Mouse (Mus musculus) stomach, embryonic 16.5 days (tissue): ENCODE data around the gene 1600014C23Rik. TPM values are rescaled to one million over a fixed set of nuclear protein-coding genes. Genes with fewer than 3 reads are reported as not detected.

ENCODE experiments used
- ATAC-seq: fragments of 200-750 bp; cut with Nextera tagmentation; 2 replicates; pipeline ENCODE4 v1.8.0; 2017; ENCODE audit warnings: moderate number of reproducible peaks, moderate TSS enrichment; ENCODE audit not compliant: insufficient read depth, low FRiP score
- H3K27ac ChIP-seq: fragments of 300-500 bp; sonication (generic); 2 replicates; pipeline ENCODE4 v1.5.1; 2014; ENCODE audit warnings: low read length
- H3K27me3 ChIP-seq: fragments of 300-500 bp; sonication (generic); 2 replicates; pipeline ENCODE4 v1.6.1; 2014; ENCODE audit warnings: low read length, control low read depth, mixed read lengths; ENCODE audit not compliant: control insufficient read depth, insufficient read depth
- H3K36me3 ChIP-seq: fragments of 300-500 bp; sonication (generic); 2 replicates; pipeline ENCODE4 v1.6.1; 2014; ENCODE audit warnings: low read length; ENCODE audit not compliant: control insufficient read depth, insufficient read depth
- H3K4me1 ChIP-seq: fragments of 300-500 bp; sonication (generic); 2 replicates; pipeline ENCODE4 v1.6.1; 2014; ENCODE audit warnings: low read length, control low read depth, mixed read lengths; ENCODE audit not compliant: control insufficient read depth, insufficient read depth
- H3K4me2 ChIP-seq: fragments of 300-500 bp; sonication (generic); 2 replicates; pipeline ENCODE4 v1.6.1; 2014; ENCODE audit warnings: low read depth, low read length, mixed read lengths
- H3K4me3 ChIP-seq: fragments of 300-500 bp; sonication (generic); replicated peaks from 2 replicates; pipeline ENCODE4 v1.5.1; 2014; ENCODE audit warnings: mild to moderate bottlenecking, low read length
- H3K9ac ChIP-seq: fragments of 300-500 bp; sonication (generic); 2 replicates; pipeline ENCODE4 v1.6.1; 2014; ENCODE audit warnings: low read length
- H3K9me3 ChIP-seq: fragments of 300-500 bp; sonication (generic); replicated peaks from 2 replicates; pipeline ENCODE4 v1.6.1; 2016; ENCODE audit warnings: low read length, control low read depth; ENCODE audit not compliant: control insufficient read depth
- WGBS: fragments of 180-500 bp; shearing (Covaris S2); extraction: QIAGEN DNeasy Blood & Tissue Kit; methylation state at CpG from one replicate; pipeline ENCODE4 v1.1.7; 2014; 5-methylcytosine and 5-hydroxymethylcytosine counted together
- polyA plus RNA-seq: library from polyadenylated mRNA; unstranded; fragments of >200 nt; fragmentation: Nextera tagmentation; extraction: Ambion mirVana; gene quantifications from 2 replicates; pipeline ENCODE4 v1.2.1, GENCODE M21; 2015

The 1600014C23Rik gene
- polyA plus RNA-seq, 1 experiment from 2014 or later = not detected

- H3K4me3 ChIP-seq = no peak overlapping the region
- H3K36me3 ChIP-seq = no peaks in the 10 kb centered on the region
- WGBS = 90% methylated on average over 4 of the region's 4 CpGs
- no peaks in the 10 kb centered on the region for H3K9me3 ChIP-seq
- no peaks in the 10 kb centered on the region for H3K27me3 ChIP-seq
- no peaks in the 10 kb centered on the region for H3K4me1 ChIP-seq
- H3K4me2 ChIP-seq = no peak overlapping the region
- ATAC-seq = no peak
- H3K27ac ChIP-seq = no peak overlapping the region
- H3K9ac ChIP-seq = no peak overlapping the region
Measured at GRCm38 (mm10) chr17:45747293-45747692, 13.6 kb upstream of the 1600014C23Rik start.

GRCm38 (mm10) chr17:45746755-45747154 lies 13.1 kb upstream of the 1600014C23Rik start:
- H3K36me3 ChIP-seq = no peaks in the 10 kb centered on the region
- no peak for ATAC-seq

GRCm38 (mm10) chr17:45745629-45746028 lies 12.0 kb upstream of the 1600014C23Rik start:
- no peak for ATAC-seq
- Histone ChIP-seq H3K4me1 (no peaks in the 10 kb centered on the region), H3K4me3 (no peak overlapping the region), H3K36me3 (no peaks in the 10 kb centered on the region), H3K27ac (no peak overlapping the region), H3K4me2 (no peak overlapping the region), H3K27me3 (no peaks in the 10 kb centered on the region), H3K9ac (no peak overlapping the region), H3K9me3 (no peaks in the 10 kb centered on the region)
- 74% methylated on average over 2 of the region's 2 CpGs for WGBS

More at GRCm38 (mm10) chr17:45746755-45747154, 13.1 kb upstream of the 1600014C23Rik start:
- Histone ChIP-seq H3K9ac (no peak overlapping the region), H3K4me1 (no peaks in the 10 kb centered on the region), H3K4me2 (no peak overlapping the region), H3K27me3 (no peaks in the 10 kb centered on the region), H3K27ac (no peak overlapping the region), H3K4me3 (no peak overlapping the region), H3K9me3 (no peaks in the 10 kb centered on the region)
- 59% methylated on average over 12 of the region's 12 CpGs for WGBS

DNA sequence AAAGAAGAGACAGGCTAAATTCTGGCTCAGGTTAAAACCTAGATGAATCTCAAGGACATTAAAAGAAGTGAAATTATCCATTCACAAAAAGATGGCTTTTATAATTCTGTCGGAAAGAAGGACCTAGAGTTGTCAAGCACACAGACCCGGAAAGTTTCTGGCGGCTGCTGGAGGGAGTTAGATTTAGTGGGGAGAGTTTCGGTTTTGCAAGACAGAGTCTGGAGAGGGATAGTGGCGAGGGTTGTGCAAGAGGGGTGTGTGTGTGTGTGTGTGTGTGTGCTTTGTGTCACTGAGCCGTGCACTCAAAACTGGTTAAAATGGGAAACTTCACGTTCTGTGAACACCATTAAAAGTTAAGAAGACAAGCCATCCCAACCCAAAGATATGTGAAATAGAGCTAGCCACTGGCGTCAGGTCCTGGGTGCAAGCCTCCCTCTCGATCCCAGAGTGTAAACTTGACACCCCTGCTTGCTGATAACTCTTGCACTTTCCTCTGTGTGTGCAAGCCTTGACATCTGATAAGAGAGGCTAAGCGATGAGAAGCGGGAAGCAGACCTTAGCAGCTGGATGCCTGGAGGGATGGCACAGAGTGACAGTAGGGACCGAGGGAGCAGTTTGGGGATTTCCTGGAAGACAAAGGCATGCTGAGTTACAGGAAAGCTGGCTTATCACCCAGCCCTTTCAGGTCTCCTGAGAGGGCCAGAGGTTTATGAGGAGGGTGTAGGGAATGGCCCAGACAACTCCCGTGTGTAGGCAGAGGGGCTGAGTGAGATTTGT lies 8.9 kb upstream of the 1600014C23Rik start:
- ATAC-seq = no peak
- H3K9ac ChIP-seq = no peak overlapping the region

GRCm38 (mm10) chr17:45737078-45737601 lies 3.5 kb upstream of the 1600014C23Rik start:
- Histone ChIP-seq H3K36me3 (no peaks in the 10 kb centered on the region), H3K4me1 (peaks cover 37% of the 10 kb centered on the region), H3K4me3 (peak overlapping the region; percentile 52), H3K27me3 (no peaks in the 10 kb centered on the region), H3K9me3 (no peaks in the 10 kb centered on the region), H3K27ac (peak overlapping the region; percentile 98), H3K9ac (peak overlapping the region; percentile 84), H3K4me2 (peak overlapping the region; percentile 83)
- ATAC-seq = peak; percentile 43
- WGBS = 18% methylated on average over 10 of the region's 10 CpGs

More for the DNA sequence above, 8.9 kb upstream of the 1600014C23Rik start:
- no peaks in the 10 kb centered on the region for H3K9me3 ChIP-seq
- H3K36me3 ChIP-seq = no peaks in the 10 kb centered on the region
- H3K4me2 ChIP-seq = no peak overlapping the region
- no peaks in the 10 kb centered on the region for H3K4me1 ChIP-seq
- H3K4me3 ChIP-seq = no peak overlapping the region
- WGBS = 47% methylated on average over 13 of the region's 13 CpGs
- no peak overlapping the region for H3K27ac ChIP-seq
- H3K27me3 ChIP-seq = no peaks in the 10 kb centered on the region

DNA sequence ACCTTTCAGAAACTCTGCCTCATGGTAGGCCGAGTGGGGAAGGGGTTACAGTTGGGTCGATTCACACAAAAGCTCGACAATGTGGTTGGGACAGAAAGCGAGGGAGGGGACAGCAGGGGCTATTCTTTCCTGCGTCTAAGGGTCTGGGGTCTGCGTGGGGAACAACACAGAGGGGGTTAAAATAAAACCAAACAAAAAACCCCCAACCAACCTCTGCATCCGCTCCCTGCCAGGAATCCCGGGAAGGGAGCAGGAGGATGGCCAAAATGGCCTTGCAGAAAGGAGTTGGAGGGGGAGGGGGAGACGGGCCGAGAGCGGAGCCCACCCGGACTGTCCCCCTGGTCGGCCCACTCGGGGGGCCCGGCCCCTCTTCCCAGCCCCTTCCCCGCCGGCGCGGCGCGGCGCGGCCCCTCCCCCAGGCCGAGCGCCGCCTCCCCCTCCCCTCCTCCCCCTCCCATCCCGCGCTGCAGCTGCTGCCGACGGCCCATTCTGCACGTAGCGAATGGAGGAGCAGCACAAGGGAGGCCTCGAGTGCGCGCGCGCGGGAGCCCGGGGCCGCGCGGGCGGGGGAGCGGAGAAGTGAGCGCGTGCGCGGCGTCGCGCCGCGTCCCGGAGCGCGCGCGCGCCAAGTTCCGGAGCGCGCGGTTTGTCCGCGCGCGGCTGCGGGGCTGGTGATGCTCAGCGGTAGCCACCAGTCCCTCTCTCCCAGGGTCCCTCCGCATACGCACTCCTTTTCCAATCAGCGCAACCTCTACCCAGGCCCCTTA lies 2.9 kb upstream of the 1600014C23Rik start:
- Histone ChIP-seq H3K9me3 (no peaks in the 10 kb centered on the region), H3K9ac (peak overlapping the region; percentile 84), H3K36me3 (no peaks in the 10 kb centered on the region), H3K27ac (peak overlapping the region; percentile 98), H3K27me3 (no peaks in the 10 kb centered on the region), H3K4me3 (peak overlapping the region; percentile 52), H3K4me2 (peak overlapping the region; percentile 83), H3K4me1 (peaks cover 37% of the 10 kb centered on the region)
- WGBS = under 1% methylated on average over 63 of the region's 72 CpGs
- ATAC-seq = peak; percentile 73

- ATAC-seq = peak; percentile 64; the same call in 1 of the 2 replicates
- Histone ChIP-seq H3K36me3 (no peaks in the 10 kb centered on the region), H3K9ac (peak overlapping the region; percentile 84), H3K4me3 (peak overlapping the region; percentile 52), H3K9me3 (no peaks in the 10 kb centered on the region), H3K27ac (peak overlapping the region; percentile 98), H3K4me1 (peaks cover 37% of the 10 kb centered on the region), H3K27me3 (no peaks in the 10 kb centered on the region), H3K4me2 (peak overlapping the region; percentile 83)
- 7% methylated on average over 10 of the region's 10 CpGs for WGBS
Measured at GRCm38 (mm10) chr17:45735382-45736310, 2.0 kb upstream of the 1600014C23Rik start.

DNA sequence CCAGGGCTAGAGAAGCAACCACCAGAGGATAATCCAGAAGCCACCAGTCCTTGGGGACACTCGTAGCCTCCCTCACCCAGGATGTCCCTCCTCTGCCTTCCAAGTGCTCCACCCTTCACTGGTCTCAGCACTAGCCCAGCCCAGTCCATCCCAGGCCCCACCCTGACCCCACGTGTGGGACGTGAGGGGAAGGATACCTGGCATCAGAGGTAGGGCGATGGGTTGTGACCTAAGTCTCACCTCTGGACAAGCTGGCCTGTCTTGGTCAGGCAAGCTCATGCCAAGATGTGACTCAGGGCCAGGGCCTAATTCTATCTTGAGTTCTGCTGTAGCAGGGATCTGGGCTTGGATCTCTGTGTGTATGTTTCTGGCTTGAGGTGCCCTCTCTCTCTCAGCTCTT lies 1.2 kb upstream of the 1600014C23Rik start:
- Histone ChIP-seq H3K36me3 (no peaks in the 10 kb centered on the region), H3K4me3 (no peak overlapping the region), H3K27me3 (no peaks in the 10 kb centered on the region), H3K9ac (peak overlapping the region; percentile 56), H3K4me1 (peaks cover 37% of the 10 kb centered on the region), H3K9me3 (no peaks in the 10 kb centered on the region), H3K27ac (peak overlapping the region; percentile 98), H3K4me2 (no peak overlapping the region)
- 65% methylated on average over 4 of the region's 4 CpGs for WGBS
- ATAC-seq = no peak
